Mouse (Mus musculus) hindbrain, postnatal 0 days (tissue): ENCODE data around the gene Gsap. TPM values are rescaled to one million over a fixed set of nuclear protein-coding genes. Genes with fewer than 3 reads are reported as not detected.

Experiments
- ATAC-seq: fragments of 200-750 bp; cut with Nextera tagmentation; 2 replicates; pipeline ENCODE4 v1.8.0; 2017; ENCODE audit warnings: mild to moderate bottlenecking, moderate TSS enrichment, moderate library complexity
- DNase-seq: peaks from one replicate; pipeline ENCODE4 v3.0.0-alpha.2; 2015; ENCODE audit warnings: low spot score
- H3K27ac ChIP-seq: fragments of 300-500 bp; sonication (generic); 2 replicates; pipeline ENCODE4 v1.5.1; 2014; ENCODE audit warnings: mild to moderate bottlenecking
- H3K27me3 ChIP-seq: fragments of 300-500 bp; sonication (generic); 2 replicates; pipeline ENCODE4 v1.6.1; 2014; ENCODE audit warnings: low read length, mixed read lengths; ENCODE audit not compliant: insufficient read depth
- H3K36me3 ChIP-seq: fragments of 300-500 bp; sonication (generic); 2 replicates; pipeline ENCODE4 v1.6.1; 2014; ENCODE audit warnings: low read length, mixed read lengths; ENCODE audit not compliant: insufficient read depth
- H3K4me1 ChIP-seq: fragments of 300-500 bp; sonication (generic); 2 replicates; pipeline ENCODE4 v1.6.1; 2014; ENCODE audit warnings: antibody characterized with exemption, low read length, mixed read lengths; ENCODE audit not compliant: insufficient read depth
- H3K4me2 ChIP-seq: fragments of 300-500 bp; sonication (generic); 2 replicates; pipeline ENCODE4 v1.6.1; 2014; ENCODE audit warnings: low read depth, mild to moderate bottlenecking, low read length, moderate library complexity, mixed read lengths
- H3K4me3 ChIP-seq: fragments of 300-500 bp; sonication (generic); 2 replicates; pipeline ENCODE4 v1.5.1; 2014; ENCODE audit warnings: low read length
- H3K9ac ChIP-seq: fragments of 300-500 bp; sonication (generic); replicated peaks from 2 replicates; pipeline ENCODE4 v1.6.1; 2014; ENCODE audit warnings: mild to moderate bottlenecking, low read length, moderate library complexity, mixed read lengths
- H3K9me3 ChIP-seq: fragments of 300-500 bp; sonication (generic); 2 replicates; pipeline ENCODE4 v1.6.1; 2016; ENCODE audit warnings: low read length, mixed read lengths
- CTCF ChIP-seq: IDR thresholded peaks from 2 replicates; pipeline ENCODE4 v1.5.1; 2016; ENCODE audit warnings: antibody characterized with exemption, control low read depth, low read depth
- WGBS: fragments of 180-500 bp; shearing (Covaris S2); extraction: QIAGEN DNeasy Blood & Tissue Kit; methylation state at CpG from one replicate; pipeline ENCODE4 v1.1.7; 2014; 5-methylcytosine and 5-hydroxymethylcytosine counted together
- polyA plus RNA-seq: library from polyadenylated mRNA; unstranded; fragments of >200 nt; fragmentation: Nextera tagmentation; extraction: Ambion mirVana; gene quantifications from 2 replicates; pipeline ENCODE4 v1.2.1, GENCODE M21; 2015
- total RNA-seq: library from RNA; depleted of rRNA; stranded (reverse); fragments of >200 nt; gene quantifications from 2 replicates; pipeline ENCODE4 v1.2.3, GENCODE M21; 2014

The Gsap gene
- total and polyA plus RNA-seq, 2 experiments from 2014 or later = 8.3 to 11.0 TPM

DNA sequence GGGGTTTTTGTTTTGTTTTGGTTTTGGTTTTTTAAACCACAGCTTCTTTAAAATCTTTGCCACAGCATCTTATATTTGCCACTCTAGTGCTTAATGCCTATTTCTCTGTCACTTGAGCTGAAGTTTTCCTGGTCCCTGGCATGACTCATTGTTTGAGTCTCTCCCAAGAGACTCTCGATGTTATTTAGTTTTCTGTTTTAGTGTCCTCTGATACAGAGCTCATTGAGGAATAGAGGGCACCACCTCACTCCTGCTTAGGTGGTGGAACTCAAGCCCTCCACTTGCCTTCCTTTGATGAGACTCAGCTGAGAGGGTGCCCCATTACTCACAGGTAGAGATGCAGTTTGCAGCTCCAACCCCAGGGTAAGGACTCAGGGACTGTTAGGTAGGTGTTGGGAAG is 17.4 kb downstream of the Gsap start:
- no peaks in the 10 kb centered on the region for H3K36me3 ChIP-seq
- TF ChIP-seq CTCF = no peak
- H3K27me3 ChIP-seq = no peaks in the 10 kb centered on the region
- H3K9ac ChIP-seq = no peak overlapping the region
- no peak overlapping the region for H3K4me3 ChIP-seq
- H3K27ac ChIP-seq = no peak overlapping the region
- no peaks in the 10 kb centered on the region for H3K4me1 ChIP-seq
- ATAC-seq = no peak
- 86% methylated on average over 1 of the region's 1 CpGs for WGBS
- no peaks in the 10 kb centered on the region for H3K9me3 ChIP-seq
- DNase-seq = no peak
- H3K4me2 ChIP-seq = no peak overlapping the region

GRCm38 (mm10) chr5:21204157-21204556 is 18.1 kb downstream of the Gsap start:
- WGBS = 95% methylated on average over 3 of the region's 3 CpGs
- ATAC-seq (no peak), DNase-seq (no peak)
- Histone ChIP-seq H3K27ac (no peak overlapping the region), H3K4me2 (no peak overlapping the region), H3K9me3 (no peaks in the 10 kb centered on the region), H3K4me1 (no peaks in the 10 kb centered on the region), H3K27me3 (no peaks in the 10 kb centered on the region), H3K9ac (no peak overlapping the region), H3K36me3 (no peaks in the 10 kb centered on the region), H3K4me3 (no peak overlapping the region)
- no peak for TF ChIP-seq CTCF

- no peaks in the 10 kb centered on the region for H3K4me1 ChIP-seq
- H3K9me3 ChIP-seq = no peaks in the 10 kb centered on the region
- H3K36me3 ChIP-seq = no peaks in the 10 kb centered on the region
- ATAC-seq = no peak
- WGBS = 89% methylated on average over 4 of the region's 4 CpGs
- H3K27ac ChIP-seq = no peak overlapping the region
- no peak for TF ChIP-seq CTCF
- H3K9ac ChIP-seq = no peak overlapping the region
- no peak overlapping the region for H3K4me3 ChIP-seq
- DNase-seq = no peak
- H3K4me2 ChIP-seq = no peak overlapping the region
- no peaks in the 10 kb centered on the region for H3K27me3 ChIP-seq
Observed at GRCm38 (mm10) chr5:21206014-21206413, 20.0 kb downstream of the Gsap start.

DNA sequence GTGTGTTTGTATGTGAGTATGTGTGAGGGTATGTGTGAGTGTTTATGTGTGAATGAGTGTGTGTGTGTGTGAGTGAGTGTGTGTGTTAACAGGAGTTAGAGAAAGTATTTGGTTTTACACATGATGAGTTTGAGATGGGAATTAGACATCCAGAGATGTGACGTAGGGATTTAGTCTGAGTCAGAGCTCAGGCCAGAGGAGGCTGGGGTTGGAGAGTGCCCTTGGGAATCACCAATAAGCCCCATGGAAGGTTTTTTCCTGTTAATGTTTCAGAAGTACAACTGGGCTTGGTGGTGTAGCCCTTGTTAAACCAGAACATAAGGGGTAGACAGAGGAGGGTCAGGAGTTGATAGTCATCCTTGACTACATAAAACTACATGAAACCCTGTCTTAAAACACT is 25.4 kb downstream of the Gsap start:
- no peak for ATAC-seq
- WGBS = 73% methylated on average over 1 of the region's 1 CpGs

DNA sequence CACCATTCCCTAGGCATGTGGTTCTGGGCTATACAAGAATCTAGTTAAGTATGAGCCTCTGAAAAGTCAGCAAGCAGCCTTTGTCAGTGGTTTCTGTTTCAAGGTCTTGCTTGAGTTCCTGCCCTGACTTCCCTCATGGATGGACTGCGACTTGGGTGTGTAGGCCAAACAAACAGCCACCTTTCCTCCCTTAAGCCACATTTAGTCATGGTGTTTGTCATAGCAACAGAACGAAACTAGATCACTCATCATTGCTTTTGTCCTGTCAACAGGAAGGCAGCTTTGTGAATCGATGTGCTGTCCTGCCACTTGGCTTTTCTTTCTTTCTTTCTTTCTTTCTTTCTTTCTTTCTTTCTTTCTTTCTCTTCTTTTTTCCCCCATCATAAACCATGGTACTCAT is 26.9 kb downstream of the Gsap start:
- Histone ChIP-seq H3K4me3 (no peak overlapping the region), H3K4me1 (no peaks in the 10 kb centered on the region), H3K9ac (no peak overlapping the region), H3K9me3 (no peaks in the 10 kb centered on the region), H3K36me3 (no peaks in the 10 kb centered on the region), H3K4me2 (no peak overlapping the region), H3K27ac (no peak overlapping the region), H3K27me3 (no peaks in the 10 kb centered on the region)
- no peak for TF ChIP-seq CTCF
- WGBS = 83% methylated on average over 3 of the region's 3 CpGs
- ATAC-seq = no peak
- DNase-seq = no peak

More for the DNA sequence above, 25.4 kb downstream of the Gsap start:
- Histone ChIP-seq H3K27ac (no peak overlapping the region), H3K36me3 (no peaks in the 10 kb centered on the region), H3K27me3 (no peaks in the 10 kb centered on the region), H3K4me1 (no peaks in the 10 kb centered on the region), H3K4me3 (no peak overlapping the region), H3K9me3 (no peaks in the 10 kb centered on the region), H3K9ac (no peak overlapping the region), H3K4me2 (no peak overlapping the region)
- DNase-seq = no peak
- TF ChIP-seq CTCF = no peak

DNA sequence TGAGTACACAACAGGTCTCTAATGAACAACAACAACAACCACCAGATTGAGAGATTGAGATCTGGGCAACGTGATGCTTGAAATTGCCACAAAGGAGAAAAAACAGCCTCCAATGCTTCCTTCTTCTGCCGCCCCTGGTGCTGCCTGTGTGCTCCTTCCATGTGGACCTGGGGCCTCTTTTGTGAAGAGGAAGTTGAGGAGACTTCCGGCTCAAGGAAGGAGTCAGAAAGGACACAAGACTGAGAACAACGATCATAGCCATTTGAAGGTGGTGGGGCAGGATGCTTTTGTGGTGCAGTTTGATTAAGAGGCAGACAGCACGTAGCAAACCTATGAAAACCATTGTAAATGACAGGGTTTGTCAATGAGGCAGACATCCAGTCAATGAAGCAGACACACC is 27.7 kb downstream of the Gsap start:
- Histone ChIP-seq H3K9ac (no peak overlapping the region), H3K27me3 (no peaks in the 10 kb centered on the region), H3K27ac (no peak overlapping the region), H3K4me3 (no peak overlapping the region), H3K36me3 (no peaks in the 10 kb centered on the region), H3K4me1 (no peaks in the 10 kb centered on the region), H3K4me2 (no peak overlapping the region), H3K9me3 (no peaks in the 10 kb centered on the region)
- DNase-seq (no peak), ATAC-seq (no peak)
- no peak for TF ChIP-seq CTCF
- WGBS = 85% methylated on average over 5 of the region's 5 CpGs

GRCm38 (mm10) chr5:21217453-21218294 is 31.6 kb downstream of the Gsap start:
- no peaks in the 10 kb centered on the region for H3K27me3 ChIP-seq
- H3K4me2 ChIP-seq = no peak overlapping the region
- no peak for TF ChIP-seq CTCF
- no peaks in the 10 kb centered on the region for H3K9me3 ChIP-seq
- no peaks in the 10 kb centered on the region for H3K36me3 ChIP-seq
- no peaks in the 10 kb centered on the region for H3K4me1 ChIP-seq
- H3K9ac ChIP-seq = no peak overlapping the region
- no peak overlapping the region for H3K4me3 ChIP-seq
- H3K27ac ChIP-seq = no peak overlapping the region
- WGBS = 81% methylated on average over 14 of the region's 14 CpGs
- no peak for DNase-seq
- ATAC-seq = no peak
